Mouse (Mus musculus) right cerebral cortex, postnatal 36 days (tissue): ENCODE measurements around the gene Gm5475.

Source experiments
- DNase-seq, 2 experiments: peaks; one replicate each; pipeline ENCODE4 v3.0.0; 2022; ENCODE audit warnings: low spot score in 2 of 2, mixed read lengths in 1 of 2

Gm5475 gene

DNA sequence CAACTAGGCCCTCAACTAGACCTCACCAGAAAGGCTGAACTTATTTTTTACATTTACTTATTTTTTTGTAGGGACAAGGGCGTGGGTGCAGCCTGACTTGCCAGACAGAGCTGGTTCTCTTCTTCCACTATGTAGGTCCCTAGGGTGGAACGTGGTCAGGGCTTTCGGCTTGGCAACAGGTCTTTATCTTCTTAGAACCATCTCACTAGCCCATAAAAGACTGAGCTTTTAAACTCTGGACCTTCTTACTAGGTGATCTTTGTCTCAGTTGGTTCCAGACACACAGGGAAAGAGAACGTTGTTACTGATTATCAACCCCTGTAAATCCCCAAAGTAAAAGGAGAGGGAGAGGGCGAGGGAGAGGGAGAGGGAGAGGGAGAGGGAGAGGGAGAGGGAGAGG is 8.6 kb upstream of the Gm5475 start:
- no peak for DNase-seq

DNA sequence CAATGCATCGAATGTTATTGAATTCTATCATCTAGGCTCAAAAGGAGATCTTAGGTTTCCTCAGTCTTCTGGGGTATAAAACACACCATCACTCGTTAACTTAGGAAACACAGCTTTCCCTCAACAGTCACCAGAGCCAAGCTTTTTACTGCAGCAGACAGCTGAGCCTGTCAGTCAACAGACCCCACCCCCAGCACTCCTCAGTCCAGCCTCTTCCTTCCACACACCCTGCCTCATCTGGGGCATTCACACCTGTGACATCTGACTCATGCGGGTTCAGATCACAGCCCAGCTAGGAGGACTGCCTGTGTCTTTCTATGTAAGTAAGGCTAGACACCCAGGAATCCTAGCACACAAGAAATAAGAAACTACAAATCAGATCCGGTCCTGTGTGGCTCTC is 7.9 kb upstream of the Gm5475 start:
- DNase-seq, result no peak

DNA sequence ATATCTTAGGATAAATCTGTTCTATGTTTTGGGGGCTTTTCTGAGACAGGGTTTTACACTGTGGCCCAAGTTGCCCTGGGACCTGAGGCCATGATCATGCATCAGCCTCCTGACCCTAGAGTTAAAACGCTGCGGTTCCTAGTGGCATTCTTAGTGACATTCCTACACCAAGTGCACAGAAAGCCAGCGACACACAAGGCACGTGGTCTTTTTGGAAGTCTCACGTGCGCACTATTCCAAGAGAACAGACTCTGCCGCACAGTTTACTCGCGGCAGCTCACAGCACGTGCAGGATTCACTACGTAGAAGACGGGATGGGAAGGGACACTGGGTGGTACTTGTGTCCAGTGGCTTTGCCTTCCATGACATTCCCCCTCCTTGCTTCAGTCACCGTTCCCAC is 7.0 kb upstream of the Gm5475 start:
- DNase-seq, result no peak

DNA sequence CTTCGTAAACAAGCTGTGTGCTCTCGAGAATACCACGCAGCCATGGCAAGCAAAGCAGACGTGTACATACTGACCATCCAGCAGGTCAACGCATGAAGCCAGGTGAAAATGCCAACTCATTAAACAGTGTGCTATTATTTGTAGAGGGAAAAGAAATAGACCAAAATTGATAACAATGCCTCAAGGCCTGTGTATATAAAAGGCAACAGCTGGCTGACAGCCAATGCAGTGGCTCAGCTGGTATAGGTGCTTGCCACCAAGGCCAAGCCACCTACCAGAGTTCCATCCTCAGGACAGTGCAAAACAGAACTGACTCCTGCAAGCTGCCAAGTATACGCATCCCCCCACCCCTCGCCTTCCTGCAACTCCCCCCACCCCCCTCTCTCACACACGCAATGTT is 6.3 kb upstream of the Gm5475 start:
- no peak for DNase-seq

DNA sequence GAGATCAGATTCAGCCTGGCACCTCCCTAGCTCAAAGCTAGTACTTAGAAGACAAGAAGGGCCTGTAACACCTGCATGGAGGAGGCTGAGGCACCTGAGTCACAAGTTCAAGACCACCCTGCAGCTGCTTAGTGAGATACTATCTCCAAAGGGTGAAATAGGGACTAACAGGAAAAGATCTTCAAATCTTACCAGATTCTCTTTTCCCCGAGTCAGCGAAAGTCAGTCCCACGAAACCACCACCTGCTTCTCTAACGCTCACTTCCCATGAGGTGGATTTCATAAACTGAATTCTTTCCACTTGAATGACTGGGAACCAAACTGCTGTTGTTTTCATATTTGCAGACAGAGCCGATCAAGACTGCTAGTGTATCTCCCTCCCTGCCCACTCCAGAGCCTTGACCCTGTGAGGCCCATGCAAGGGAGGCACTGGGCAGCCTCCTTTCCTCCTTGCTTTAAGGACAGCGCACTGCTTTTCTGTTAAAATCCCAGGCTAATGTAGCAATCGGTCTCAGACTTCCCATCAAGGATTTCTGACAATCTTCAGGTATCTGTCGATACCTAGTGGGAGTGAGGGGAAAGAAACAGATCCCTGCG is 4.0 kb upstream of the Gm5475 start:
- DNase-seq, result no peak

DNA sequence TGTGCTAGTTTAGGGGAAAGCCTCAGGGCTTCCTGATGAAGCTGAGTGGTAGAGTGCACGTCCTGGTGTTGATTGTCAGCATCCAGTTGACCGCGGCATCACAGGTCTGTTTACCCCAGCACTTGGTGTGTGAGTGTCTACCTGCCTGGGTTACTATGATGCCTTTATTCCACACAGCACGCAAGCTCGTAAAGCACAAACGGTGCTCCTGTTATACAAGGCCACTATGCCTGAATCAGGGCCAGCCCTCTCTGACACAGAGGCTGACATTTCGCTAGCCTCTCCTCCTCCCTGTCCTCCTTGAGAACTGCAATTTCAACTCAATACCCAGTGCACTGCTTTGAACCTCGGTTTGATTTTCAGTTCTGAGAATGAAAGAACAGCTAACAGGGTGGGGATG is 2.6 kb upstream of the Gm5475 start:
- no peak for DNase-seq

DNA sequence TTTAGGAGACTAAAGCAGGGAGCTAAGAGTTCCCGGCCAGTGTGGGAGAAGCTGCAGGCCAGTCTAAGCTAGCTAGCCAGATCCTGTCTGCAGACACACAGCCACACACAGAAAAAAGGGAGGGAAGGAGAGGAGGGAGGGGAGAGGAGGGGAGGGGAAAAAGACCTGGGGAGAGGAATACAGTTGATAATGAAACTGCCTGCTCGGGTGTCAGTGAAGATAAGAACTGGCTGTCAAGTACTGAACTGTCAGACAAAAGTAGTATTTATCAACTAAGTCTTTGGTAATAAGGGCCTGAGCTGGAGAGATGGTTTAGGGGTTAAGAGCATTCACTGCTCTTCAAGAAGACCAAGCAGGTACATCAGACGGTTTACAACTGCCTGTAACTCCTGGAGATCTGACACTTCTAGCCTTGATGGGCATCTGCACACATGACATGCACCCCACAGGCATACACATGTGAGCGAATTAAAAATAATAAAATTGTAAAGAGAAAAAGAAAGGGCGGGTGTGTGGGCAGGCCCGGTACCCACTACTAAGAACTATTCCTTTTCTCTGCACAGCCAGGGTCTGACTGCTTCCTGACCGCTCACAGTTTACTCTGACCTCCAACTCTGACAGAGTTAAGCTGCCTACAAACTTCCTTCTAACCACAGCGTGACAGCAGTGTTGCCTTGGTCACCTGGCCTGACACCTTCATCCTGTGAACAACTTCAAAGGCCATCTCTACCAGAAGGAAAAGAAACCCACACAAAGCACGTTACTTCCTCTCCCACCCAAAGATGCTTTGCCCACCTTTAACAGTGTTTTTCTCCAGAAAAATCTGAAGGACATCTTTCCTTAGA is 1.8 kb upstream of the Gm5475 start:
- DNase-seq, result no peak

DNA sequence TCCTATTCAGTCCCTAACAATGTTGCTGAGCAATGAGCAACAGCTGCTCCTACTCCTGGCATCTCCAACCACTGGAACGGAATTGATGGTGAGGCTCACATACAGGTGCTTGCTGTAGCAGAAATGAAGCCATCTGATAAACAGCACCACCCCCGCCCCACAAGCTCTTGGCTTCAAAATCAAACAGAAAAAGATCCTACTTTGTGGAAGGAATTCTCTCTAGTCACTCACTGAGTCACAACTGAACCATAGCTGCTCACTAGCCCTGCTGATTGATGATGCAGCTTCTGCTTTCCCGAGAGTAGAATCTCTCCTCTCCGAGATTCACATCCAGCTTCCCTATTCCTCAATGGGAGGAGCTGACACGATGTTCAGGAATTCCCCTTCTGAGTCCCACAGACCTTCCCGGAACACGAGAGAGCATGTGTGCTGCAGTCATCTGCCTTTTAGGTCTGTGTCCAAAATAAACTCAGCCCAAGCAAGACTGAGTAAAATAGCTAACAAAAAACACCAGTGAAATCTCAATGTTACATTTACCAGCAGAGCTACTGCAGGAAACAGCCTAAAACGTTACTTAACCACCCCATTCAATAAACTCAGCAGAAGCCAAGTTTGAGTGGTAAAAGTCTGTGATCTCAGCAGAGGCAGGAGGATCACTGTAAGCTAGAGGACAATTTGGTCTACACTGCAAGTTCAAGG is 739 bp upstream of the Gm5475 start:
- no peak for DNase-seq

DNA sequence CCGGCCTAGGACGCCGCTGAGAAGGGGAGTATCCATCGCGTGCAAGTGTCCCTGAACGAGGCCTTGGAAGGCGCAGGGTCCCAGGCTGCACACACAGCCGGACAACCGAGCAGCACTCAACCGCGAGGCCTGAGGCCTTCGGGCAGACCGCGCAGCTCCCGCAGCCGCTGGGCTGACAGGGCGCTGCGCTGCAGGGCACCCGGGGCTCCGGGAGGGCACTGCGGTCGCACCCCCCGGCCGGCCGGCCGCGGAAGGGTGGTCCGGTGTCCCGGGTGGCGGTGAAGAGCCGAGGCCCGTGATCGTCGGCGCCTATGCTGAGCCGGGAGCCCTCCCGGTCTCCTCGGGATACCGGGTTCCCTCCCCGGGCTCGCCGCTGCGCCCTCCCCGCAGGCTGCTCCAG is 529 bp downstream of the Gm5475 start:
- no peak for DNase-seq

DNA sequence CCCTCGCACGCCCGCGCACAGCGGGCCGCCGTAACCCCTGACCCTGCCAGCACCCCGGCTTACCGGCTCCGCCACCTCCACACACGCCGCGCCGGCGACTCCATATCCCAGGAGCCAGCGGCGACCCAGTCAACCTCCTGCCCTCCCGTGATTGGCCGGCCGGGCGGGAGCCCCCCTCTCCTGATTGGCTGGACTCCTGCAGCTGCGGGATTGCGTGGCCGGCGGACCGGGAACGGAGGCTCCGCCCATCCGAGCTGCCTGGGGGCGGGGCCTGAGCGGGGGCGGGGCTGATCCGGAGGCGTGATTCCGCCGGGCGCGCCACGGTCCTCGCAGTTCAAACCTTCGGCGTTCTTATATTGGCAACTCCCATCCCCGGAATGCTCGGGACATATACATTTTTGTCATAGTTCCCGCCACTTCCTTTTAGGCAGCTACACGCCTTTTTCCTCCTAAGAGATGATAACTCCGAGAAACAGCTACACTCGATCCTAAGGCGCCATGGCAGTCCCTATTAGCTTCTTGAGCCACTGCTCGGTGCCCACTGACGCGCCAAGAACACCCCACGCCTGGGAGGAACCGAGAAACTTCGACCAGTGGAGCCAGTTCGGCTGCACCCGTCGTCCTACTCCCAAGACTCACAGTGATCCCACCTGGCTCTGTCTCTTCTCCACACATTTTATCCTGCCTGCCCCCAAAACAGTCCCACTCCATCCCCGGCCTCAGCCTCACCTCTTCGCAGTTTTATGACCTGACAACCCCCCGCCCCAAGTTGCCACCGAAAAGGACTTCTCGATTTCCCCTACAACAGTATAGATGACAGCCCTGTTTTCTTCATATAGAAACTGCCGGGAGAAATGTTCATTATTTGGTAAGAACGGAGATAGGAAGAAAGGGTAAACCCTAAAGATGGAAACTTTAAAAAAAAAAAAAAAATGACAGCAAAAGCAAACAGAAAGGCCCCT is 1.2 kb downstream of the Gm5475 start:
- peak; percentile 94 to 96 for DNase-seq

DNA sequence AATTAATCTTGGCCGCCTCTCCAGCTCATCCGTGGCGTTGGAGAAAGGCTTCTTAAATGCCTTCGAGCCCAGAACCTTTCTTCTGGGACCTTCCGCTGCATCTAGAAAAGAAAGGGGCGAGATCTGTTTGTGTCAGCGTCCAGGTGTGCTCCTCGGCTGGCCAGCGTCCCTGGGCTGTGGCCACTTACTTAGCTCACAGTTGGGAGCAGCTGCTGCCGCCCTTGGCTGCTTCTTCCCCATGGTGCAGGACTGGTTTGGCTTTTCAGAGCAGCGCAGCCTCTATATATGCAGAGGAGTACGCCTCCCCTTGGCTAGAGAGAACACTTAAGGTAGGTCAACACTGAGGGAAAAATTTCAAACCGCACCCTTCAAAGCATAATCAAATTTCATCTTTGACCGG is 2.0 kb downstream of the Gm5475 start:
- no peak for DNase-seq

DNA sequence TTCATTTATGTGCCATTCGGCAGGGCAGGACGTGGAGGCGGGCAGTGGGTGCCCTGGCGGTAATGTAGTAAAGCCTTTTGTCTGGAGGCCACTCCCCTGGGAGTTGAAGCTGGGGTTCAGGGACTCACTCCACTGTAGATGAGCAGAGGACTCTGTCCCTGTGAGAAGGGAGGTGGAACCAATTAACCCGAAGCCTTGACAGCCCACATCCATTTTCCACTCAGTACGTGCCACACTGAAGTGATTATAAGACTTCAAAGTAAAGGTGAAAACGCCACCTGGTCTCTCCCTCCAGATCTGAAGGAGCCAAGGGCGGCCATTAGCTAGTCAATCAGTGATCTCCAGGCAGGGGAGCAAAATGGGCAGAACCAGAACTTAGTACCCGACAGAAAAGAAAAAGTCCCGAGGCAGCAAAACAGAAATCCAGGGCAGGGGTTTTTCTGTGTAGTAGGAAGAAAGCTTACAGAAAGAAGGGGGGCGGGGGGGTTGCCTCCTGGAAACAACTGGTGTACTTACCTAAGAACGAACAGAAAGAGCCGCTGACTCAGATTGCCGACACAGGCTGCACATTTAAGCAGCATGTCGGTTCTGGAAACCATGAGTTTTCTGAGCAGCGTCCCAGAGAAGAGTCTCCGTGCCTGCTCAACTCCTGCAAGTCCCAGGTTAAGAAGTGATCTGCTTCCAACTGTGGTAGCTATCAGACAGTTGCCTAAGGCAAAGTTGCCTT is 2.6 kb downstream of the Gm5475 start, which contains the start of gene Slc11a2:
Gene Slc11a2, minus strand, starts transcription at position 677 of the 727 bp plus-strand sequence.
- DNase-seq, result no peak

DNA sequence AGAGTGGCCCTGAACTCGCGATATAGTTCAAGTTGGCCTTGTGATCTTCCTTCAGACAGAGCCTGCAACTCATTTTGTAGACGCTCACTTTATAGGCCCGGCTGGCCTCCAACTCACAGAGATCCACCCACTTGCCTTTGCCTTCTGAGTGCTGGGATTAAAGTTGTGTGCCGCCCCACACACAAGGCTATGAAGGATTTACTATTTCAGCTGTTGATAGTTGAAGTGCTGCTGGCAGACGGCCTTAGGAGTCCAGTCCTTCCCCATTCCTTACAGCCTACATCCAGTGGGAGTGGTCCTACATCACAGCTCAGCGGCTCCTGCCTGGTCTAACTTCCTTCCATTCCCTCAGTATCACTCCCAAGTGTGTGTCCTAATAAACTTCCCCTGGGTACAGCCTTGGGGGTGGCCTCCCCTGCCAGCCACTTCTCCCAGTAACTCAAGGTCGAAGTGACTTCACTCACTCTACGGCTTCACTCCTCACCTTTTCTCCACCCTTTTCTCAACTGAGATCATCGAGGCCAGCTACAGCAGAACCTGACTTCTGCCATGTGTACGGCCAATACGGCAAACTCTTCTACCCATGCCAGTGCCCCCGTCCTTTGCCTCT is 6.5 kb downstream of the Gm5475 start:
- DNase-seq, result no peak

DNA sequence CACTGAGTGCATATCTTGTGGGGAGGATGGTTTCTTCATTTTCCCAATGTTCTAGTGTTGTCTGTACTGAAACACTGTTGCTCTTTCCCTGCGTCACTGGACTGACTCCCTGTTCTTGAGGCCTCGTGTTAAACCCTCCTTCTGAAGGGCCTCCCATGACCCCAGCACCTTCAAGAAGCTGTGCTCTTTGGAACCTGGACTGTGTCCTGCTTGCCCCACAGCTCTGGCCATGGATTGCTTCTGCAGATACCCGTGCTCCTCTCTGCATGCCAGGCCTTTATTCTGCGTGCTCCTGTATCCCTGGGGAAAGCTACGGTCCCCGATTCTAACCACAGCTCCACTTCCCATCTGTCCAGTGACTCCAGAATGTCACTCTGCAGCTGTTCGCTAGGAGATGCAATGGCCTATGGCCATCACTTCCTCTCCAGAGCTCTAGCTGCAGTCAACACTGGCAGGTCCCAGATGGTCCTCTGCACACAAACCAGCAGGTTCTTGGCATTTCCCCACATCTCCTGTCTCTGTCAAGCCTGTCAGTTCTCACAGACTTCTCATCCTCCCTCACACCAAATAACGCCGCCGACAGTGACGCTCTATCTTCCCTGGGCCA is 8.1 kb downstream of the Gm5475 start:
- DNase-seq, result no peak

DNA sequence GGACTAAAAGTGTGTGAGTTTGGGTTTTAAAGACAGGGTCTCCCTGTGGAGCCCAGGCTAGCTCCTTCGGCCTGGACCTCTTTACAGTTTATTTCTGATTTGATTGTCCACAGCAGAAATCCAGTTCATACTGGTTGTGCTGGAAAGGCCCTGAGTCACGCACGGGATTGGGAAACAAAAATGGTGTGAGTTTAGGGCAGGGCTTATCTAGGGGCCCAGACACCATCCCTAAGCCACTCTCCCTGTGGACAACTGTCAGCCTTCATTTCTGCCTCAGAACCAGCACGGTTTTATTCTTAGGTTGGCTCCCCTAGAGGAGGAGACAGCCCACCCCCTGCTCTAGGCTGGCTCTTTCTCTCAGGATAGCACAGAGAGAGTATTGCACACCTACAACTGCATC is 11.3 kb downstream of the Gm5475 start:
- no peak for DNase-seq

DNA sequence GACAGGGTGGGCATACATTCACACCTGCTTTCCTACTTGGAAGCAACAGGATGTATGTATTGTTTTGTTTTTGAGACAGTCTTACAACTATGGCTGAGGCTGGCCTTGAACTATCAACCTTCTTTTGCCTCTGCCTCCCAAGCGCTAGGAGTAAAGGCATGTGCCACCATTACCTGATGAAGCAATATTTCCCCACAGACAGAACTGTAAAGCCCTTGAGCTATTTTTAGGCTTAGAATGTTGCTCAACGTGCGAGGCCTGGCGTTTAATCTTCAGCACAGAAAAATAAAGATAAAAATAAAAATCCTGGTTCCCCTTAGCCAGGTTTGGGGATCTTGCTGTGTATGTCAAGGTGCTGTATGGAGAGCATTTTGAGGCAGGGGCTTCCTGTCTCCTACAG is 14.2 kb downstream of the Gm5475 start:
- DNase-seq, result no peak

DNA sequence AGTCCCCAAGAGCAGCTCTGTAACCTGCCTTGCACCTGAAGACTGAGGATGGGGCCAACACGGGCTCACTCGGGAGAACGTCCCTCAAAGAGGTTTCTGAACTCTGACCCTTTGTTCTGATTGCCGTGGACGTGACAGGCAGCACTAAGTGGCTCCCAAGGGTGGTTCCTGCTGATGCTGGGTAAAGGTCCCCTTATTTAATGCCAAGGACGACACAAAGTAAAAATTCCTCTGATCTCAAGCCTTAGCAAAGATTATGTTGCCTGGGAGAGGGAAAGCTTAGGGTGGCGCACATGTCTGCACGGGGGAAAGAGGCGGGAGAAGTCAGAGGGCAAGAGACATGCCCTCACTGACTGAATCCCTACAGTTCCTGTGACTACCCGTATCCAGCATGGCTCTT is 14.6 kb downstream of the Gm5475 start:
- no peak for DNase-seq

DNA sequence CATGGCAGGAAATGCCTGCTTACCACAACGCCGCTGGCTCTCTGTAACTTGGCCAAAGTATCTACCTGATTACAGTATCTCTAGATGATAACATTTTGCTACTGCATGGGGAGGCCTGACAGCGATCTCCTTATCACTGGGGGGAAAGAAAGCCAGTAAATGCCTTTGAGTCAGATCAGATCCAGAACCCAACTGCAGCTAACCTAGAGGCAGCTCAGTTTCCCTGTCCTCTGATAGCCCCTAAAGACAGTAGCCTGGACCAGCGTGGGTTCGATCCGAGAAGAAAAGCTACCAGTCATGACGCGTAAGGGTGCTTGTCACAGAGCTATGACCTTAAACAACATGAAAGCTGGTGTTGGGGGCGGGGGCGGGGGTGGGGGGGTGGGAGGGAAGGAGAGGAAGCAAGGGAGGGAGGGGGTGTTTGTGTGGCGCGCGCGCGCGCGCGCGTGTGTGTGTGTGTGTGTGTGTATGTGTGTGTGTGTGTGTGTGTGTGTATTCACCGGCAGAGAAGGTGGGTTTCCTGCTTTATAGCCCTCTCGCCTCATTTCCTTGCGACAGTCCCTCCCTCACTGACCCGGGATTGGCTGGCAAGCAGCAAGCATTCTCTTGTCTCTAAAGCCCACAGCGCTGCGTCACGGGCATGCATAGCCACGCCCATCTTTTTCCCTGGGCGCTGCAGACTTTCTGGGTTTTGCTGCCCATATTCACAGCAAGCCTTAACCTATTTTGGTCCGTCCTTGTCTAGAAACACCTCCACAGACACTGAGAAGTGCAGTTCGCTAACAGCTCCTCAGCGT is 21.4 kb downstream of the Gm5475 start:
- peak; percentile 79 to 88 for DNase-seq

DNA sequence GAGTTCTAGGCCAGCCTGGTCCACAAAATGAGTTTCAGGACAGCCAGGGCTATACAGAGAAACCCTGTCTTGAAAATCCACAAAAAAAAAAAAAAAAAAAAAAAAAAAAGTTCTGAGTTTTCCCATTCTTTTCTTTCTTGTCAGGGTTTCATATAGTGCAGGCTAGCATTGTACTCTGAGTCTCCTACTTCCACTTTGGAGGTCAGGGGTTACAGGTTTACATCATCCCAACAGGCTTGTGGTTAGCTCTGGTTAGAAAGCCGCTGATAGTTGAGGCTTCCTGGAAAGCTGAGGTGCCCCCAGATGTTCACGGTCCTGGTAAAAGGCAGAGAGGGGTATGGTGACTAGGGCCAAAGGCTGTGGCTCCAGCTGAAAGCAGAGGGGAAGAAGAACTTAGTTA is 24.9 kb downstream of the Gm5475 start:
- DNase-seq, result no peak
